Mouse (Mus musculus) adrenal gland (tissue): ENCODE measurements around the gene Arhgef5.

ENCODE experiments used
- intact Hi-C: fragments of 180-260 bp; cut with DNase I; formaldehyde crosslinking; loops from one replicate; pipeline ENCODE4 v1.15.1; 2025

Arhgef5 gene

DNA sequence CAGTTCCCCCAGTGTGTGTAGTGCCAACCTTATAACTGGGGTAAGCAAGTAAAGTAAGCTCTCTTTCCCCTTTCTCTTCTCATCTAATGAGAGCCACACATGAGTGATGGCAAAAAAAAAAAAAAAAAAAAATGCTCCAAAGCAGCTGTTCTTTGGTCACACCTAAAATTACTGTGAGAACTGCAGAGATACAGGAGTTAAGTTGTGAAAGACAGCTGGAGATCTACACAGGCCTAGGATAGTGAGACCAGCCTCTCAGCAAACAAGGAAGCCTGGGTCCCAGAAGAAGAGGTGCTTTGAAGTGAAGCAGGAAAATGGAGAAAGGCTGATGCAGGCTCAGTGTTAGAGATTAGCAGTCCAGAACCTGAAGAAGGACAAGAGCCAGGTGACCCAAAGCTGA is 47.2 kb downstream of the Arhgef5 start:
- intact Hi-C loops: no loop called here

DNA sequence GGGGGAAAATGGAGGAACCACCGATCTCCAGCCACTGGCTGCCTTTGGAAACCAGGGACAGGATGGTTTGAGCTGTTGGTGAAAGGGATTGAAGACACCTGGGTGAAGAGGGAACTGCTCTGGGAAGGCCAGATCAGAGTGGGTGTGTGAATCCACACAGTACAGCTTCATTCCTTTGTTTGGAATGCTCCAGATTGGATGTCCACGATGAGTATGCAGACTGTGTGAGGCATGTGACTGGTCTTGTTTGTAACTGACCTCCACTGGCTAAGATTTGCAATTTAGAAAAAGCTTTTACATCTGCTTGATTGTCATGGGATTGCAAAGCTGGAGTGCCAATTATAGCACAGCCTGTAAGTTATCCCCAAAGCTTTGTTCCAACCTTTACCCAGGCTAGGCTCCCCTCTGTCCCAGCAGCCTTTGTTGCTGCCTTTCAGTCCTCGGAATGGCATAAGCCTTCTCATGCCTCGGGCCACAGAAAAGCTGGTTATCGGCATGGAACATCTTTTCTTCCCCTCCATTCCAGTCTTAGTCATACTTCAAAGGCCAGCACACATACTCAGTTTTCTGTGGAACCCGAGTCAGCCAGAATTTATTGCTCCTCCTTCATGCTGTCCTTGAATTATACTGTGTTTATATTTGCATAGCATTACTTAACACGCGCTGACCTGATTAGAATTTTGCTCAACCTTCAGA is 47.7 kb downstream of the Arhgef5 start:
- intact Hi-C loops: no loop called here

DNA sequence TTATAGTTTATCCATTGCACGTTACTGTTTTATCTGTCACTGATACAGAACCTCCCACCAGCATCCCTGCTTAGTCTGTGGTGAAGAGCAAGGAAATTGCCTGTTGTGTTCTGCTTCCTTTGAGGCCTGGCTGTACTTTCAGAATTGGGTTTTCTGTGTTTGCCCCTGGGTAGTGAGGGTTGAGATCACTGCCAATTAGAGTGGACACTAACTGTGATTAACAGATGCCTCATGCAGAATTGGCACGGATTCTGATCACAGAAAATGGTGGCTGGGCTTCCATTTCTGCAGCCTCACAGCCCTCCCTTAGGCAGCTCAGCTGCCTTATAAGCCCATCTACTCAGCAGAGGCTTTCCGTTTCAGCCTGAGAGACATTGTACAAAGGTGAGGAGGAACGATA is 68.1 kb downstream of the Arhgef5 start:
- intact Hi-C loops: no loop called here

DNA sequence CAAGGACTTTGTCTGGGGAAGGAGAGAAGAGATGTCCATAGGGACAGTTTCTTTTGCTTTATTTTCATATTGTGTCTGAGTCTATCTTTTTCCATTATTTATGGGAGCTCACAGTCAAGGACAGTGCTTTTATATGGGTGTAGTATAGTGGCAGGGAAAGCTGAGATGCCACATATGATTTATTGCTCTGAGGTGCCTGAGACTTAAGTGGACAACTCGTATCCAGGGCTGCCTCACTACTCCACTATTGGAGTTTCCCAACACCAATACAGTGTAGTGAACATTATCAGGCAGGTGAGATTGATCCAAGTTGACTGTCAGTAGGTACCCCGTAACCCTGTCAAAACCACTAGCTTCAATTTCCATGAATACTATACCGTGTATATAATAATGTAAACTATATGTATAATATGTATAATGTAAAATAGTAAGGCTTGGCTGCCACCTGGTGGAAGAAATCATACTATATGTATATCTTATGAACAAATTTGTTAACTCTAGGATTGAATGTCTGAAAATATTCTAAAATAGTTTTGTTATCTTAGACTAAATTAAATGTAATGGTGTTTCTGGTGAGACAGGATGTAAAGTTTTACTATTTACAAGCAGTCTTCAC is 70.3 kb downstream of the Arhgef5 start:
- intact Hi-C loops: no loop called here

DNA sequence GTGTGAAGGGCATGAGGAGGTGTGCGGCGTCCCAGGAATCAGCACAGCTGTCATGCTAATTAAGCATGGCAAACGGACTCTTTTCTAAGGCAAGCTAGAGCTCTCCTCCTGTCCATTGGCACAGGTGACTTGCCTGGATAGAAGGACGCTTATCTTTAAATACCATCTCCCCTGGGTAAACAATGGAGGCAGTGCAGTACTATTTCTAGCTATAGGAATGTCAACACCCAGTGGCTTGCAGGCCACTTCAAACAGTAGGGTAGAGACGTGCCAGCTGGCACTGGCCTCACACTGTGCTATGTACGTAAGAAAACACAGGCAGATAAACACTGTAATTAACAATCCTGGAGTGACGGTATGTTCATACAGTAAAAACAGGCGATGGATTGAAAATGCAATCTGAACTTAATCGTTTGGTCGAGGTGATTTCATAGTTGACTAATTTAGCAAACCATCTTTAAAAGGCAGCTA is 72.1 kb downstream of the Arhgef5 start:
- intact Hi-C loops: no loop called here

DNA sequence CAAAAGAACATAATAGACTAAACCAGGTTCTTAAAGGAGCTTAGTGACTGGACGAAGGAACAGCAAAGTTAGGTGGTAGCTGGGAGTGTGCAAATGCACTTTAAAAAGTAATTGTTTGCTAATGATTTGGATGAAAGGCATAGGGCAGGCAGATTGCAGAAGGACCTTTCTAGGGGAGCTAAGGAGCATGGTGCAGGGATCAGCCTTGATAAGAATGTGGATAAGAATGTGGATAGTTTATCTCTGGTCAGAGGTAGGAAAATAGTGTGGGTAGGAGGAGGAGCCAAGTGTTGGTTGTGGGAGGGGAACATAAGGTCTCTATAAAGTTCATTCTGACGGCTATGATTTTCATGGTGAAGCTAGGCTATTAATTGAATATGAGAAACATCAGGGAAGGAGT is 73.4 kb downstream of the Arhgef5 start:
- intact Hi-C loops: no loop called here
